Mouse (Mus musculus): ENCODE measurements around the gene Scp2. TPM values are rescaled to one million over a fixed set of nuclear protein-coding genes. Genes with fewer than 3 reads are reported as not detected.
A peak's percentile ranks its signal among the peaks of the same experiment; 100 is the strongest.

Scp2 gene
- polyA plus RNA-seq, 1 experiment from 2014 or later: 182 TPM

- Histone ChIP-seq H3K4me3 (ENCODE audit: low read depth, low read length) (no peak overlapping the region), H3K36me3 (ENCODE audit: control insufficient read depth, insufficient read depth, low read length) (no peaks in the 10 kb centered on the region), H3K4me2 (no peak overlapping the region), H3K27ac (ENCODE audit: low read depth, low read length) (no peak overlapping the region), H3K4me1 (ENCODE audit: control insufficient read depth, insufficient read depth, low read length) (0 out of 2 replicates have a peak, but pooled peaks cover 9% of the 10 kb centered on the region), H3K9me3 (replicated peaks; ENCODE audit: control insufficient read depth, low read length) (no peaks in the 10 kb centered on the region), H3K27me3 (ENCODE audit: control insufficient read depth, insufficient read depth, low read length) (no peaks in the 10 kb centered on the region), H3K9ac (ENCODE audit: low read depth, low read length) (no peak overlapping the region)
- WGBS (ENCODE audit: insufficient replicate concordance): 88% methylated on average over 3 of the region's 3 CpGs
- ATAC-seq (replicated peaks; ENCODE audit: insufficient number of reproducible peaks, low FRiP score, low TSS enrichment): no peak
Measured at GRCm38 (mm10) chr4:108016321-108016720, 128.5 kb downstream of the Scp2 start.

- Histone ChIP-seq H3K27ac (ENCODE audit: low read depth, low read length) (no peak overlapping the region), H3K4me1 (ENCODE audit: control insufficient read depth, insufficient read depth, low read length) (0 out of 2 replicates have a peak, but pooled peaks cover 6% of the 10 kb centered on the region), H3K9me3 (replicated peaks; ENCODE audit: control insufficient read depth, low read length) (no peaks in the 10 kb centered on the region), H3K4me3 (ENCODE audit: low read depth, low read length) (no peak overlapping the region), H3K9ac (ENCODE audit: low read depth, low read length) (no peak overlapping the region), H3K27me3 (ENCODE audit: control insufficient read depth, insufficient read depth, low read length) (no peaks in the 10 kb centered on the region), H3K4me2 (no peak overlapping the region), H3K36me3 (ENCODE audit: control insufficient read depth, insufficient read depth, low read length) (no peaks in the 10 kb centered on the region)
- 57% methylated on average over 14 of the region's 14 CpGs for WGBS (ENCODE audit: insufficient replicate concordance)
- peak; percentile 80 for ATAC-seq (replicated peaks; ENCODE audit: insufficient number of reproducible peaks, low FRiP score, low TSS enrichment)
Measured at GRCm38 (mm10) chr4:108015067-108015765, 129.6 kb downstream of the Scp2 start.

- no peaks in the 10 kb centered on the region for H3K27me3 ChIP-seq (ENCODE audit: control insufficient read depth, insufficient read depth, low read length)
- no peak overlapping the region for H3K27ac ChIP-seq (ENCODE audit: low read depth, low read length)
- H3K4me3 ChIP-seq (ENCODE audit: low read depth, low read length): no peak overlapping the region
- H3K4me2 ChIP-seq: no peak overlapping the region
- ATAC-seq (replicated peaks; ENCODE audit: insufficient number of reproducible peaks, low FRiP score, low TSS enrichment): no peak
- no peak overlapping the region for H3K9ac ChIP-seq (ENCODE audit: low read depth, low read length)
- 68% methylated on average over 2 of the region's 2 CpGs for WGBS (ENCODE audit: insufficient replicate concordance)
- H3K4me1 ChIP-seq (ENCODE audit: control insufficient read depth, insufficient read depth, low read length): 0 out of 2 replicates have a peak, but pooled peaks cover 6% of the 10 kb centered on the region
- no peaks in the 10 kb centered on the region for H3K9me3 ChIP-seq (replicated peaks; ENCODE audit: control insufficient read depth, low read length)
- H3K36me3 ChIP-seq (ENCODE audit: control insufficient read depth, insufficient read depth, low read length): no peaks in the 10 kb centered on the region
Measured at GRCm38 (mm10) chr4:108014466-108014865, 130.3 kb downstream of the Scp2 start.

GRCm38 (mm10) chr4:108008541-108008940 is 136.3 kb downstream of the Scp2 start:
- Histone ChIP-seq H3K4me1 (ENCODE audit: control insufficient read depth, insufficient read depth, low read length) (no peaks in the 10 kb centered on the region), H3K4me2 (no peak overlapping the region; the same call in 1 of the 2 replicates), H3K4me3 (ENCODE audit: low read depth, low read length) (no peak overlapping the region), H3K27ac (ENCODE audit: low read depth, low read length) (no peak overlapping the region), H3K27me3 (ENCODE audit: control insufficient read depth, insufficient read depth, low read length) (no peaks in the 10 kb centered on the region), H3K9ac (ENCODE audit: low read depth, low read length) (no peak overlapping the region), H3K9me3 (replicated peaks; ENCODE audit: control insufficient read depth, low read length) (no peaks in the 10 kb centered on the region), H3K36me3 (ENCODE audit: control insufficient read depth, insufficient read depth, low read length) (no peaks in the 10 kb centered on the region)
- WGBS (ENCODE audit: insufficient replicate concordance): 54% methylated on average over 8 of the region's 8 CpGs
- 0 out of 2 replicates have a peak, but pooled peaks have one; percentile 44 for ATAC-seq (replicated peaks; ENCODE audit: insufficient number of reproducible peaks, low FRiP score, low TSS enrichment)

DNA sequence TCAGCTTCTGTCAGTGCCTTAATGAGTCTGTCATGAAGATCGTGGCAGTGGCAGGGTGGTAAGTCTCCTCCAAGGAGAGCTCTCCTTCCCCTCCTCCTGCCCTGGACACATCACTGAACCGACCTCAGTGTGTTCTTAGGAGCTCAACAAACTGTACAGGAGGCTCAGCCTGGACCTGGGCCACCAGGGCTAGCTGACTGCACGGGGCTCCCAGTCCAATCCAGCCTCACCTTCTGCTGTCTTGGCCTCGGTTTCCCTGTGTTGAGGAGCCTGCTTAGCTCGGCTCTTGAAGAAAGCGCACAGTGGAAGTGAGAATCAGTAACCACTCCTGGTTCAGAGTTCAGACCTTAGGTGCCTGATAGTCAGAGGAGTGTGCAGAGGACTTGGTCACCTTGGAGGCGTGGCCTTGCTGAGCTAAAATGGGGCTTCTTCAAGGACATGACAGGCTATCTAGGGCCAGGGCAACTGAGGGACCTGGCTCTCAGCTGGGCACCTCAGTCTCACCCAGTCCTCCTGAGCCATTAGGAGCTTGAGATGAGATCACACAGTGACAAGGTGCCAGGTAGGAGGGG is 137.2 kb downstream of the Scp2 start:
- no peak overlapping the region for H3K27ac ChIP-seq (ENCODE audit: low read depth, low read length)
- H3K36me3 ChIP-seq (ENCODE audit: control insufficient read depth, insufficient read depth, low read length): no peaks in the 10 kb centered on the region
- 70% methylated on average over 7 of the region's 7 CpGs for WGBS (ENCODE audit: insufficient replicate concordance)
- no peak overlapping the region for H3K4me3 ChIP-seq (ENCODE audit: low read depth, low read length)
- H3K9ac ChIP-seq (ENCODE audit: low read depth, low read length): no peak overlapping the region
- H3K4me2 ChIP-seq: no peak overlapping the region
- no peak for ATAC-seq (replicated peaks; ENCODE audit: insufficient number of reproducible peaks, low FRiP score, low TSS enrichment)
- no peaks in the 10 kb centered on the region for H3K9me3 ChIP-seq (replicated peaks; ENCODE audit: control insufficient read depth, low read length)
- H3K4me1 ChIP-seq (ENCODE audit: control insufficient read depth, insufficient read depth, low read length): no peaks in the 10 kb centered on the region
- H3K27me3 ChIP-seq (ENCODE audit: control insufficient read depth, insufficient read depth, low read length): no peaks in the 10 kb centered on the region

DNA sequence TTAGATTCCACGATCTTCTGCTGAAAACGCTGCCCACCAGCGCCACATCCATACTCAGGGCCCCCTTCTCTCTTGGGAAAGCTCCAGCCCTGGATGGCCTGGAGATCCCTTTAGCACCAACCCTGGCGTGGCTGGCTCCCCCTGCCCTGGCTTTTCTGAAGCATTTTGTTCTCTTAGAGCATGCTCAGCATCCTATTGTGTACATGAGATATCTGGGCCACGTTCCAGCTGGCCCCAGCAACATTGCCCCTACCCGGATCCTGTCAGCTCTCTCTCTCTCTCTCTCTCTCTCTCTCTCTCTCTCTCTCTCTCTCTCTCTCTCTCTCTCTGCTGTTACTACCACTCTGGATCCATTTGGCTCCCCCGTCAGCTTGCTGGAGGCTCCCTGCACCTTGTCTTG is 139.5 kb downstream of the Scp2 start:
- 66% methylated on average over 7 of the region's 7 CpGs for WGBS (ENCODE audit: insufficient replicate concordance)
- H3K27me3 ChIP-seq (ENCODE audit: control insufficient read depth, insufficient read depth, low read length): no peaks in the 10 kb centered on the region
- H3K4me3 ChIP-seq (ENCODE audit: low read depth, low read length): no peak overlapping the region
- no peaks in the 10 kb centered on the region for H3K36me3 ChIP-seq (ENCODE audit: control insufficient read depth, insufficient read depth, low read length)
- no peak for ATAC-seq (replicated peaks; ENCODE audit: insufficient number of reproducible peaks, low FRiP score, low TSS enrichment)
- H3K27ac ChIP-seq (ENCODE audit: low read depth, low read length): no peak overlapping the region
- no peaks in the 10 kb centered on the region for H3K4me1 ChIP-seq (ENCODE audit: control insufficient read depth, insufficient read depth, low read length)
- H3K9me3 ChIP-seq (replicated peaks; ENCODE audit: control insufficient read depth, low read length): no peaks in the 10 kb centered on the region
- H3K4me2 ChIP-seq: no peak overlapping the region
- H3K9ac ChIP-seq (ENCODE audit: low read depth, low read length): no peak overlapping the region

DNA sequence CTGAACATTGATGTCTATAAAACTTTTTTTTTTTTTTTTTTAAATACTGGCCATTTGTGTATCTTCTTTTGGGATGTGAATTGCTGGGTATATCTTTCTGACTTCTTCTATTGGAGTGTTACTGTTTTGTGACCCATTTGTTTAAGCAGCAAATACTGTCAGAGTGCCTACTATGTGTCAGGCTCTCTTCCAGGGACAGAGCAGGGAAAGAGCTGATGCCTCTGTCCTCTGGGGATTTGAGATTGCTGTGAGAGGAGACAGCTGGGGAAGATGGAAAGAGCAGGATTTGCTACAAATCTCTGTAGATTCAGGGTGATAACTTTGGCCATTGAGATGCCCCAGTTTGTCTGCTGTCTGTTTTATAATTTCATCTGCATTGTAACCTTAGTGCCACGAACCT is 145.4 kb downstream of the Scp2 start:
- no peak for ATAC-seq (replicated peaks; ENCODE audit: insufficient number of reproducible peaks, low FRiP score, low TSS enrichment)
- no peak overlapping the region for H3K4me2 ChIP-seq

DNA sequence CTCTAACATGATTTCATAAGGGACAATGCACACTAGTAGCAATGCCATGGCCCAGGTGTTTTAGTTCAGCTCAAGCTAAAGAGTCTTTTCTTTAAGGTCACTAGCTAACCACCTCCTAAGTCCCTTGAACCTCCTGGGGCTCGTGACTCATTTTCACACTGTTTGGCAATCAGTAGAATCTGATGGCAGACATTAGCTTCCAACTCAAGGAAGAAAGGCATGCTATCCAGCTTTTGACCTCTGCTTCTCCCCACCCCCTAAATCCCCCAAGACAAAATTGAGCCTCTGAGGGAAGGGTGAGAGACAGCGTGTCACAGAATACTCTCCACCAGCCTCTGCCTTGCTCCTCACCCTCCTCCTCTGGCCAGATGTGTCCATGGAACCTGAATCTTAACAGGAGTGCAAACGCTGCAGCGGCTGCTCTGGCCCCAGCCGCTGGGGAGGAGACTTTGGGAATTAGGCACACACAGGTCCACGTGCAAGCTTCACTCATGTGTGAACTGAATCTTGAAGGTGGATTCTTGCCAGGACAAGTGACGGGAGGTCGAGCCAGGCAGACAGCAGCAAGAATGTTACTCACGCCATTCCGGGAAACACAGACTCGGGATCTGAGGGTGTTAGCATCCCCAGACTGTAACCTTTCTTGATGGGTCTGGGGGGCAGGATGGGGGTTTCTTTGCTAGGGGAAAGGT is 146.0 kb downstream of the Scp2 start:
- H3K27me3 ChIP-seq (ENCODE audit: control insufficient read depth, insufficient read depth, low read length): no peaks in the 10 kb centered on the region
- no peak for ATAC-seq (replicated peaks; ENCODE audit: insufficient number of reproducible peaks, low FRiP score, low TSS enrichment)
- H3K4me1 ChIP-seq (ENCODE audit: control insufficient read depth, insufficient read depth, low read length): peaks cover 4% of the 10 kb centered on the region; the same call in 1 of the 2 replicates
- WGBS (ENCODE audit: insufficient replicate concordance): 35% methylated on average over 11 of the region's 11 CpGs
- H3K9me3 ChIP-seq (replicated peaks; ENCODE audit: control insufficient read depth, low read length): no peaks in the 10 kb centered on the region
- no peak overlapping the region for H3K4me3 ChIP-seq (ENCODE audit: low read depth, low read length)
- no peak overlapping the region for H3K27ac ChIP-seq (ENCODE audit: low read depth, low read length)
- no peak overlapping the region for H3K9ac ChIP-seq (ENCODE audit: low read depth, low read length)
- no peaks in the 10 kb centered on the region for H3K36me3 ChIP-seq (ENCODE audit: control insufficient read depth, insufficient read depth, low read length)
- no peak overlapping the region for H3K4me2 ChIP-seq

More for the DNA sequence above, 145.4 kb downstream of the Scp2 start:
- H3K4me3 ChIP-seq (ENCODE audit: low read depth, low read length): no peak overlapping the region
- no peaks in the 10 kb centered on the region for H3K9me3 ChIP-seq (replicated peaks; ENCODE audit: control insufficient read depth, low read length)
- peaks cover 4% of the 10 kb centered on the region; the same call in 1 of the 2 replicates for H3K4me1 ChIP-seq (ENCODE audit: control insufficient read depth, insufficient read depth, low read length)
- H3K36me3 ChIP-seq (ENCODE audit: control insufficient read depth, insufficient read depth, low read length): no peaks in the 10 kb centered on the region
- H3K9ac ChIP-seq (ENCODE audit: low read depth, low read length): no peak overlapping the region
- no peaks in the 10 kb centered on the region for H3K27me3 ChIP-seq (ENCODE audit: control insufficient read depth, insufficient read depth, low read length)
- 77% methylated on average over 1 of the region's 1 CpGs for WGBS (ENCODE audit: insufficient replicate concordance)
- no peak overlapping the region for H3K27ac ChIP-seq (ENCODE audit: low read depth, low read length)

All from heart, embryonic 11.5 days (tissue).